Mouse (Mus musculus) neural tube, embryonic 14.5 days (tissue): ENCODE measurements around the gene Pter. TPM values are rescaled to one million over a fixed set of nuclear protein-coding genes. Genes with fewer than 3 reads are reported as not detected.

ENCODE experiments used
- ATAC-seq: fragments of 200-750 bp; cut with Nextera tagmentation; 2 replicates; pipeline ENCODE4 v1.8.0; 2017; ENCODE audit warnings: low read depth, mild to moderate bottlenecking, moderate TSS enrichment, moderate library complexity
- H3K27ac ChIP-seq: fragments of 300-500 bp; sonication (generic); 2 replicates; pipeline ENCODE4 v1.5.1; 2014; ENCODE audit warnings: low read depth, mild to moderate bottlenecking, control low read depth, low read length, moderate library complexity, mixed read lengths
- H3K27me3 ChIP-seq: fragments of 300-500 bp; sonication (generic); 2 replicates; pipeline ENCODE4 v1.6.1; 2014; ENCODE audit warnings: low read length; ENCODE audit not compliant: control insufficient read depth, insufficient read depth
- H3K36me3 ChIP-seq: fragments of 300-500 bp; sonication (generic); 2 replicates; pipeline ENCODE4 v1.6.1; 2014; ENCODE audit warnings: low read length, mixed read lengths; ENCODE audit not compliant: control insufficient read depth, insufficient read depth
- H3K4me1 ChIP-seq: fragments of 300-500 bp; sonication (generic); 2 replicates; pipeline ENCODE4 v1.6.1; 2014; ENCODE audit warnings: low read length; ENCODE audit not compliant: control insufficient read depth, insufficient read depth
- H3K4me2 ChIP-seq: fragments of 300-500 bp; sonication (generic); 2 replicates; pipeline ENCODE4 v1.6.1; 2014; ENCODE audit warnings: mild to moderate bottlenecking, low read depth, low read length, control low read depth
- H3K4me3 ChIP-seq: fragments of 300-500 bp; sonication (generic); 2 replicates; pipeline ENCODE4 v1.5.1; 2014; ENCODE audit warnings: low read depth, low read length, control low read depth, mixed read lengths
- H3K9ac ChIP-seq: fragments of 300-500 bp; sonication (generic); replicated peaks from 2 replicates; pipeline ENCODE4 v1.6.1; 2014; ENCODE audit warnings: low read depth, mild to moderate bottlenecking, control low read depth, low read length, mixed read lengths
- H3K9me3 ChIP-seq: fragments of 300-500 bp; sonication (generic); 2 replicates; pipeline ENCODE4 v1.6.1; 2016; ENCODE audit warnings: low read length; ENCODE audit not compliant: control insufficient read depth
- WGBS: fragments of 180-500 bp; shearing (Covaris S2); extraction: QIAGEN DNeasy Blood & Tissue Kit; methylation state at CpG from one replicate; pipeline ENCODE4 v1.1.7; 2014; 5-methylcytosine and 5-hydroxymethylcytosine counted together
- polyA plus RNA-seq: library from polyadenylated mRNA; unstranded; fragments of >200 nt; fragmentation: Nextera tagmentation; extraction: Ambion mirVana; gene quantifications from 2 replicates; pipeline ENCODE4 v1.2.1, GENCODE M21; 2014

Gene Pter
- polyA plus RNA-seq, 1 experiment from 2014 or later, result 7.5 TPM

DNA sequence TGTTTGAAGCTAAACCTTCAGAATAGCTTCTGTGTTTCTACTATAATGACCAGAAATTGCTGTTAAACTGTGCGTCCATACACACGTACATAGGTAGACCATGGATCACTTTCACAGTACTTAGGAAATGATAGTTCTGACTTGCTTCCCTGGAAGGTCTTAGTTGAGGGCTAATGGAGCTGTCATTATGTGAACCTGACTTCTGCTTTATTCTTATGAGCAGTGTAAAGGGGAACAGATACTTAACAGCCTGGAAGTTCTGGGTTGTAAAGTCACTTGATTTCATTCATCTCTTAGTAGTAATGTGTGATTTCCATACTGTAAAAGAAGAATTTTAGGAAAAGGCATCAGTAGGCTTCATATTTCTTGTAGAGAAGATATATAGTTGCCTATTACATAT, 10.1 kb downstream of the Pter start:
- ATAC-seq, result no peak

DNA sequence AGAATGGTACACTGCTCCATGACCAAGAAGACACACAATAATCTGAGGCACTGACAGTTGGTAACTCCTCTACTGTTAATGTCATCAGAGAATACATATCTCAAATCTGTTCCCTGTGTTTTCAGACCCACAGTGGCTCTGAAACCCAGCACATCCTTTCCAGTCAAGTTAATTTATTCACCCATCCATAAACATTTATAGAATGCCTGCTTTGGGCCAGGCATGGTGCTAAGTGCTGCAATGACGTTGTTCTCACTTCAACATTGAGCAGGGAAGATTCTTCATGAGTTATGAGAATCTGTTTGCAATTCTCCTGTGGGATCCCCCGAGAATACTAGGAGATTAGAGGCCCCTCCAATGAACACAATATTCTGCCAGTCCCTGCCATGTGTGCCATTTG, 11.4 kb downstream of the Pter start:
- Histone ChIP-seq H3K4me3 (no peak overlapping the region), H3K27ac (no peak overlapping the region), H3K36me3 (no peaks in the 10 kb centered on the region), H3K4me2 (no peak overlapping the region), H3K27me3 (no peaks in the 10 kb centered on the region), H3K9me3 (no peaks in the 10 kb centered on the region), H3K4me1 (no peaks in the 10 kb centered on the region), H3K9ac (no peak overlapping the region)
- 55% methylated on average over 2 of the region's 2 CpGs for WGBS
- no peak for ATAC-seq

More for the DNA sequence above, 10.1 kb downstream of the Pter start:
- Histone ChIP-seq H3K9ac (no peak overlapping the region), H3K27me3 (no peaks in the 10 kb centered on the region), H3K4me3 (no peak overlapping the region), H3K27ac (no peak overlapping the region), H3K4me1 (no peaks in the 10 kb centered on the region), H3K36me3 (no peaks in the 10 kb centered on the region), H3K9me3 (no peaks in the 10 kb centered on the region), H3K4me2 (no peak overlapping the region)
- WGBS, result 82% methylated on average over 2 of the region's 2 CpGs

DNA sequence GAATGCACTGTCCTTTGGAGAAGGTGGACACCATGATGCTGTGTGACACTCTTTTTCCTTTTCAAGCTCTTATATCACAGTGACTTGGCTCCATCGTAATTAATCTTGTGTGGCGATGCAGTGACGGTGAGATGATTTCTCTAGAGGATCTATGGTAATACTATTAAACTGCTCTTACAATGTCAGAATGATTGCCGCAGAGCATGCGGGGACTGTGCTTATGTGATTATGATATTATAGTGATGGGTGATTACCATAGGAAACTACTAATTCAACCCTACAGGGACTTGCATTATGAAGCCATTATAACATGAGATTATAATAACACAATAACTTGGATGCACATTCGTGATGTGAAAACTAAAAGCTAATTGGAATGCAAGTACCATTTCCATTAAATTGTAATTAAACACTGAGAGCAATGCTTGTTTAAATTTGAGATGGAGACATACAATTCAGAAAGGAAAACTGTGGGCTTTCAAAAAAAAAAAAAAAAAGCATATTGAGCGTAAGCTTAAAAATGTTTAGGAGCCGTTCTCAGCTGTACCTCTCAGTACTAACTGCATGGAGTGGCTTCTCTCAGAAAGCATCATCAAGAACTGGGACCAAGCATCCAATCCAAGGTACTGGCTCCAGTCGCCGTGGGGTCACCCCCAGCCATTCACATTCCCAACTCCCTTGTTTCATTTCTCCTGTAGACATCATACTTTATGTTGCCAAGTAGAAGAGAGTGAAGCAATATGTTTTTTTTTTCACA, 13.8 kb downstream of the Pter start:
- peak; percentile 94 for ATAC-seq
- H3K36me3 ChIP-seq, result no peaks in the 10 kb centered on the region
- no peak overlapping the region for H3K4me3 ChIP-seq
- 56% methylated on average over 10 of the region's 10 CpGs for WGBS
- H3K4me2 ChIP-seq, result no peak overlapping the region
- H3K4me1 ChIP-seq, result no peaks in the 10 kb centered on the region
- H3K27me3 ChIP-seq, result no peaks in the 10 kb centered on the region
- H3K27ac ChIP-seq, result no peak overlapping the region
- no peak overlapping the region for H3K9ac ChIP-seq
- no peaks in the 10 kb centered on the region for H3K9me3 ChIP-seq

DNA sequence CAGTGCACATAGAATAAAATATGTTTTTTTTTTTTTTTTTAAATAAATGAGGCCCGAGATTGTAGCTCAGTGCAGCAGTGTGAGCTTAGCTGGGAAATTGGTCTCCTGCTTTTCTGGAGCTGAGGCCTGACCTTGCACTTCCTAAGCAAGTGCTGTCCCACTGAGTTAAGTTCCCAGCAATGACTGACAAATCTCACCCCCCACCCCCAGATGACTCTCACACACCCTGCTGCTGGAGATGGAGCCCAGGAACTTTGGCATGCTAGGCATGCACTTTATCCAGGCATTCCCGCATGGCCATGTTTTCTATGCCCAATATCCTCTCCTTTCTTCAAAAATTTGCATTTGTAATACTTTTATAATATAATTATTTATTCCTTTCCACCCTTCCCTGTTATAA, 14.8 kb downstream of the Pter start:
- Histone ChIP-seq H3K9ac (no peak overlapping the region), H3K4me1 (no peaks in the 10 kb centered on the region), H3K27me3 (no peaks in the 10 kb centered on the region), H3K27ac (no peak overlapping the region), H3K9me3 (no peaks in the 10 kb centered on the region), H3K4me3 (no peak overlapping the region), H3K36me3 (no peaks in the 10 kb centered on the region), H3K4me2 (no peak overlapping the region)
- WGBS, result 84% methylated on average over 2 of the region's 2 CpGs
- ATAC-seq, result no peak

DNA sequence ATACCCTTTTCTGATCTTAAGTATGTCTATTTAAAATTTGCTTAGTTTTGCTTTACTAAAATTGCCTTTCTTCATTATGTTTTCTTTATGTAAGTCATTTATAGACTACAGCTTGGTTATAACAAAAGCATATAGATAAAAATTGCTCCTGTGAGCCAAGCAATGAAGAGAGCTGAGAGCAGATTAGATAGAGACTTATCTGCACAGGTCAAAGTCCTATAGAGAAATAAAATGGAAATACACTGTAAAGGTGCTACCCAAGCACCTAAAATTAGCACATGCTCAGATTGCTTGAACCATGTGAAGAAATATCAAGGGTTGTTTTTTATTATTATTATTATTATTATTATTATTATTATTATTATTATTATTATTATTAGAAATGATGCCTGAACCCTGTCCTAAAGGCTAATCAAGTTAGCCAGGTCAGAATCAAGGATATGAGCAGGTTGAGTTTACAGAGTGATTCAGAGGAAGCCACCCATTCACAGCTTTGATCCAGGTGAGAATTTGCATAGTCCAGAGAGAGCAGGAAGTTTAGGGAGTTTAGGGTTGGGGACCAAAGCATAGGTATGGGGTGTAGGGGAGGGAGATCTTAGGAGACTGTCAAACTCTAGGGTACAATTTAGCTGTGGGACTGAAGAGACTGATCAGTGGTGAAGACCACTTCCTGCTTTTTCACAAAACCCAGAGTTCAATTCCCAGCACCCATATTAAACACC, 33.0 kb downstream of the Pter start:
- ATAC-seq, result no peak
- H3K4me1 ChIP-seq, result no peaks in the 10 kb centered on the region

DNA sequence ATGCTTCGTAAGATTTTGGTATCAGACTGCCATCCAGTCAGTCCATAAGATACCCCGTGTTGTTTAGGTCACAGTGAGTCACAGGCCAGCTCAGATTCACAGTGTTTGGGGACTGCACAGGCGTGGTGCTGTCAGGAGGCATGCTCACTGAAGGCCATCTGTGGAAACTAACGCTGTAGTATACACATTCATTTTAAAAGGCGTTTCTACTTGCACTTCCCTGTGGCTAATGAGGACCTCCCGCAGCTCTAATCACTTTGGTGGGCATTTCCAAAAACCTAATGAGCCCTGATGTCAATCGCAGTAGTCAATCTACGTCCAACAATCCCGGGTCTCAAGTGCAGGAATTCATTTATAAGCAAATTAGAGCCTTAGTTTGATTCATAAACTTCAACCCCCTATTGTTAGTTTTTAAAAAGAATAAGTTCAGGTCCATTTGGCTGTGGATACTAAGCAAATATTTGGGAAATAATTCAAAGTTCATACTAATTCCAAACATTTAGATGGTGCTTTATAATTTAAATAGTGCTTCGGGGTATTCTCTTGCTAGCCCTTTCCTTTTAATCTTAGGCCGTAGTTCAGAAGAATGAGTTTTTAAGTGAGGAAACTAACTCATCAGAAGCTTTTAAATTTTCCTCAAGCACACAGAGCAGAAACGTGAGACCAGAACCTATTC, 46.3 kb downstream of the Pter start:
- Histone ChIP-seq H3K9ac (no peak overlapping the region), H3K4me3 (no peak overlapping the region), H3K36me3 (no peaks in the 10 kb centered on the region), H3K4me1 (no peaks in the 10 kb centered on the region), H3K27ac (no peak overlapping the region), H3K9me3 (no peaks in the 10 kb centered on the region), H3K27me3 (no peaks in the 10 kb centered on the region), H3K4me2 (no peak overlapping the region)
- WGBS, result 48% methylated on average over 12 of the region's 12 CpGs
- peak; percentile 56; the same call in 1 of the 2 replicates for ATAC-seq

More for the DNA sequence above, 33.0 kb downstream of the Pter start:
- H3K27me3 ChIP-seq, result no peaks in the 10 kb centered on the region
- H3K4me3 ChIP-seq, result no peak overlapping the region
- H3K27ac ChIP-seq, result no peak overlapping the region
- H3K9ac ChIP-seq, result no peak overlapping the region
- no peak overlapping the region for H3K4me2 ChIP-seq
- H3K36me3 ChIP-seq, result no peaks in the 10 kb centered on the region
- H3K9me3 ChIP-seq, result no peaks in the 10 kb centered on the region

DNA sequence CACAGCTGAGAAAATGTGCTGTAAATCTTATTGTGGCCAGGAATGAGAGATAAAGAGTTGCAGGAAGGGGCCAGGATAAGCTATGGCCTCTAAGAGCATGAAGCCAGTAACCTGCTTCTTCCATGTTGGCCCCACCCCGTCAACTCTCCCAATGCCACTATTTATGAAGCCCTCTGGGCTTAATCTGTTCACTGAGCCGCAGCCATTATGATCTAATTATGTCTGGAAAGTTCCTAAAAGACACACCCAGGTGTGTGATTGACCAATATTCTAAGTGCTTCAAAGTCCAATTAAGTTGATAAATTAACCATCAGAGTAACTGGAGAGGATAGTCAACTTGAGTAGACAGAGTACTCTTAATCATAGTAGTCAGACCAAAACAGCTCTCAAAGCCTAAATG, 49.9 kb downstream of the Pter start:
- no peaks in the 10 kb centered on the region for H3K27me3 ChIP-seq
- WGBS, result 70% methylated on average over 2 of the region's 2 CpGs
- no peak overlapping the region for H3K9ac ChIP-seq
- H3K9me3 ChIP-seq, result no peaks in the 10 kb centered on the region
- H3K27ac ChIP-seq, result no peak overlapping the region
- no peaks in the 10 kb centered on the region for H3K36me3 ChIP-seq
- no peaks in the 10 kb centered on the region for H3K4me1 ChIP-seq
- no peak for ATAC-seq
- H3K4me2 ChIP-seq, result no peak overlapping the region
- no peak overlapping the region for H3K4me3 ChIP-seq

DNA sequence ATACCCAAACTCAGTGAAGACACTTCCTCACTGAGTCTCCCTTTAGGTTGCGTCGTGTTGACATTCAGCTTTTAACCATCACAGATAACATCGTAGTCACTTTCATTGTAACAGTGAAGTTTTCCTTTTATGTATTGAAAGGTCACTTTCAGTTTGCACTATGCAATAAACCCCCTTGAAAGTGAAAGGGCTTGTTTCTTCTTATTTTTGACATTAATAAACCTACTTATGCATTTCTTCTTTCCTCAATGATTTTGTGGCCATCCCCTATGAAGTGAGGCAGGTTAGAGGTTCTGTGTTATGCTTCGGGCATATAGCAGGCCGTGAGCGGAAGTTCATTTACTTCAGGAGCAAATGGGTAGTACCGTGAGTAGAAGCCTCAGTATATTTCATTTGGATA, 53.5 kb downstream of the Pter start:
- Histone ChIP-seq H3K9me3 (no peaks in the 10 kb centered on the region), H3K27ac (no peak overlapping the region), H3K9ac (no peak overlapping the region), H3K4me1 (no peaks in the 10 kb centered on the region), H3K27me3 (no peaks in the 10 kb centered on the region), H3K4me3 (no peak overlapping the region), H3K36me3 (no peaks in the 10 kb centered on the region), H3K4me2 (no peak overlapping the region)
- no peak for ATAC-seq
- 88% methylated on average over 7 of the region's 7 CpGs for WGBS

DNA sequence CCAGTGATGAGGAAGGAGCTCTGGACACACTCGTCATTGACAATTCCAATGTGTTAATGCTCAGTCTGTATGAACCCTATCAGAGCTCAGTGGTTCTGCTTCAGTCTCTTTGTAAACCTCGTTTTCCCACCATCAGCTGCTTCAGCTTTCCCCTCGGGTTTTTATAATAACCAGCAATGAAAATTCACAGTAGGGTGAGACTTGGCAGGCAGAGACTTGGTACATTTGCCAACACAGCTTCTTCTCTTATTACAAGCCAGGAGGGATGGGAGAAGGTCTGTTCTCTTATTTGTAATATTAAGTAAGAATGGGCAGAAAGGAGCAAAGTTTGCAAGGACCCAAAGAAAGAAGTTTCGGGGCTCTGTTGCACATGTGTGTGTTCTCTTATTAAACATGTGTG, 54.9 kb downstream of the Pter start:
- no peaks in the 10 kb centered on the region for H3K9me3 ChIP-seq
- ATAC-seq, result no peak
- H3K4me3 ChIP-seq, result no peak overlapping the region
- WGBS, result 73% methylated on average over 4 of the region's 4 CpGs
- H3K27ac ChIP-seq, result no peak overlapping the region
- no peaks in the 10 kb centered on the region for H3K27me3 ChIP-seq
- no peak overlapping the region for H3K9ac ChIP-seq
- H3K4me2 ChIP-seq, result no peak overlapping the region
- no peaks in the 10 kb centered on the region for H3K36me3 ChIP-seq
- H3K4me1 ChIP-seq, result no peaks in the 10 kb centered on the region
